Mouse (Mus musculus) CH12.LX (cell line): Measurements from ENCODE around the gene Rras2. TPM values are rescaled to one million over a fixed set of nuclear protein-coding genes. Genes with fewer than 3 reads are reported as not detected.

ENCODE experiments used
- DNase-seq: peaks from one replicate; pipeline ENCODE4 v3.0.0-alpha.2; 2013; ENCODE audit errors: extremely low read depth
- H3K27ac ChIP-seq: 2 replicates; pipeline ENCODE4 v1.5.1; 2012; ENCODE audit warnings: low read depth, mild to moderate bottlenecking, control low read depth, moderate library complexity; ENCODE audit not compliant: insufficient read depth
- H3K27me3 ChIP-seq: replicated peaks from 2 replicates; pipeline ENCODE3; 2012; ENCODE audit warnings: inconsistent platforms
- H3K36me3 ChIP-seq, 2 experiments: replicated peaks in 1 of 2; 2 replicates each; pipeline versions ENCODE3 to v1.6.1; 2012; ENCODE audit warnings: inconsistent platforms in 1 of 2, low read length in 1 of 2, mild to moderate bottlenecking in 1 of 2, mixed read lengths in 1 of 2, moderate library complexity in 1 of 2; ENCODE audit not compliant: control insufficient read depth in 1 of 2, insufficient read depth in 1 of 2
- H3K4me1 ChIP-seq, 2 experiments: 2 replicates each; pipeline ENCODE4 v1.6.1; 2012; ENCODE audit warnings: inconsistent platforms in 1 of 2, moderate library complexity in 1 of 2; ENCODE audit not compliant: insufficient read depth in 2 of 2, control insufficient read depth in 1 of 2
- H3K4me2 ChIP-seq: 2 replicates; pipeline ENCODE4 v1.6.1; 2012; ENCODE audit warnings: low read depth, mild to moderate bottlenecking, control low read depth; ENCODE audit not compliant: poor library complexity, insufficient read depth, severe bottlenecking
- H3K4me3 ChIP-seq, 3 experiments: fragments of 150-350 bp in 1 of 3; sonication (generic) in 1 of 3; replicated peaks in 1 of 3; 2 replicates each; pipeline versions ENCODE3 to v1.5.1; 2011 to 2012; ENCODE audit warnings: low read depth in 2 of 3, low read length in 2 of 3, mild to moderate bottlenecking in 2 of 3, moderate library complexity in 2 of 3, control low read depth in 1 of 3, improper control_type of control experiment in 1 of 3, inconsistent platforms in 1 of 3, mixed read lengths in 1 of 3; ENCODE audit not compliant: poor library complexity in 1 of 3
- H3K79me2 ChIP-seq: replicated peaks from 2 replicates; pipeline ENCODE4 v1.6.1; 2012; ENCODE audit warnings: mild to moderate bottlenecking, moderate library complexity; ENCODE audit not compliant: control insufficient read depth, poor library complexity, insufficient read depth, severe bottlenecking; ENCODE audit errors: extremely low read depth
- H3K9ac ChIP-seq: 2 replicates; pipeline ENCODE4 v1.6.1; 2012; ENCODE audit warnings: low read depth, mild to moderate bottlenecking, control low read depth, moderate library complexity; ENCODE audit not compliant: insufficient read depth
- H3K9me3 ChIP-seq: replicated peaks from 2 replicates; pipeline ENCODE3; 2012; ENCODE audit warnings: low read length, inconsistent platforms, mixed read lengths
- CHD2 ChIP-seq: IDR thresholded peaks from 2 replicates; pipeline ENCODE4 v1.6.1; 2011; ENCODE audit warnings: low read length, improper control_type of control experiment
- E2F4 ChIP-seq: IDR thresholded peaks from 2 replicates; pipeline ENCODE4 v1.6.1; 2011; ENCODE audit warnings: low read depth, low read length, improper control_type of control experiment; ENCODE audit not compliant: insufficient replicate concordance
- ELF1 ChIP-seq: IDR thresholded peaks from 2 replicates; pipeline ENCODE4 v1.6.1; 2014; ENCODE audit warnings: low read depth, mild to moderate bottlenecking, inconsistent platforms, low read length, improper control_type of control experiment
- GABPA ChIP-seq: IDR thresholded peaks from 2 replicates; pipeline ENCODE4 v1.6.1; 2012; ENCODE audit warnings: low read depth, low read length, improper control_type of control experiment, inconsistent platforms; ENCODE audit not compliant: insufficient replicate concordance
- JUN ChIP-seq: IDR thresholded peaks from 2 replicates; pipeline ENCODE4 v1.6.1; 2011; ENCODE audit warnings: low read depth, mild to moderate bottlenecking, low read length, improper control_type of control experiment, moderate library complexity; ENCODE audit not compliant: insufficient read depth
- MAFK ChIP-seq: IDR thresholded peaks from 2 replicates; pipeline ENCODE4 v1.6.1; 2011; ENCODE audit warnings: low read length, improper control_type of control experiment; ENCODE audit not compliant: insufficient replicate concordance
- MAX ChIP-seq: IDR thresholded peaks from 2 replicates; pipeline ENCODE4 v1.6.1; 2011; ENCODE audit warnings: low read length, improper control_type of control experiment
- MAZ ChIP-seq: IDR thresholded peaks from 2 replicates; pipeline ENCODE4 v1.6.1; 2012; ENCODE audit warnings: low read depth, mild to moderate bottlenecking, inconsistent platforms, low read length, improper control_type of control experiment, moderate library complexity
- MEF2A ChIP-seq: IDR thresholded peaks from 2 replicates; pipeline ENCODE4 v1.6.1; 2014; ENCODE audit warnings: low read depth, mild to moderate bottlenecking, inconsistent platforms, low read length, improper control_type of control experiment, borderline replicate concordance
- MXI1 ChIP-seq: IDR thresholded peaks from 2 replicates; pipeline ENCODE4 v1.6.1; 2011; ENCODE audit warnings: mild to moderate bottlenecking, low read depth, low read length, improper control_type of control experiment
- MYC ChIP-seq: IDR thresholded peaks from 2 replicates; pipeline ENCODE4 v1.6.1; 2011; ENCODE audit warnings: low read depth, mild to moderate bottlenecking, improper control_type of control experiment, low read length
- NELFE ChIP-seq: IDR thresholded peaks from 2 replicates; pipeline ENCODE4 v1.6.1; 2011; ENCODE audit warnings: low read depth, low read length, improper control_type of control experiment
- POLR2AphosphoS2 ChIP-seq: IDR thresholded peaks from 2 replicates; pipeline ENCODE4 v1.6.1; 2011; ENCODE audit warnings: low read depth, low read length, improper control_type of control experiment
- SMC3 ChIP-seq: IDR thresholded peaks from 2 replicates; pipeline ENCODE4 v1.6.1; 2011; ENCODE audit warnings: low read depth, low read length, improper control_type of control experiment
- TBP ChIP-seq: conservative IDR thresholded peaks from 2 replicates; pipeline ENCODE4 v1.6.1; 2011; ENCODE audit warnings: low read depth, low read length, improper control_type of control experiment
- TCF12 ChIP-seq: IDR thresholded peaks from 2 replicates; pipeline ENCODE4 v1.6.1; 2014; ENCODE audit warnings: low read depth, mild to moderate bottlenecking, inconsistent platforms, low read length, improper control_type of control experiment
- USF2 ChIP-seq: conservative IDR thresholded peaks from 2 replicates; pipeline ENCODE4 v1.6.1; 2011; ENCODE audit warnings: low read depth, low read length, improper control_type of control experiment
- ZMIZ1 ChIP-seq: IDR thresholded peaks from 2 replicates; pipeline ENCODE4 v1.6.1; 2012; ENCODE audit warnings: low read depth, mild to moderate bottlenecking, inconsistent platforms, low read length, improper control_type of control experiment
- dilution Hi-C: fragments of 300-500 bp; cut with MboI; formaldehyde crosslinking; loops from 2 replicates; pipeline ENCODE4 v1.14.3; 2020; ENCODE audit warnings: low sequenced_read_pairs; ENCODE audit not compliant: extremely low pct_unique_long_range_greater_than_20kb, extremely low pct_ligation_motif_present
- in situ Hi-C: fragments of 300-500 bp; cut with MboI; formaldehyde crosslinking; loops from 3 replicates; pipeline ENCODE4 v1.14.3; 2019; ENCODE audit warnings: low sequenced_read_pairs, low pct_ligation_motif_present, low pct_unique_long_range_greater_than_20kb, mixed read lengths
- polyA plus RNA-seq: library from polyadenylated mRNA; unstranded; fragments of >175 nt; gene quantifications from 2 replicates; pipeline ENCODE4 v1.2.1, GENCODE M21; 2012; ENCODE audit warnings: low read depth; ENCODE audit not compliant: insufficient read length
- total RNA-seq, 2 experiments: library from RNA; depleted of rRNA; stranded (reverse); fragments of 300-350 nt in 1 of 2; fragments of >200 nt in 1 of 2; gene quantifications; 2 replicates each; pipeline ENCODE4 v1.2.3; 2012 to 2014

Gene Rras2
- total and polyA plus RNA-seq, 3 experiments = 11.2 to 36.0 (median 18.4) TPM

DNA sequence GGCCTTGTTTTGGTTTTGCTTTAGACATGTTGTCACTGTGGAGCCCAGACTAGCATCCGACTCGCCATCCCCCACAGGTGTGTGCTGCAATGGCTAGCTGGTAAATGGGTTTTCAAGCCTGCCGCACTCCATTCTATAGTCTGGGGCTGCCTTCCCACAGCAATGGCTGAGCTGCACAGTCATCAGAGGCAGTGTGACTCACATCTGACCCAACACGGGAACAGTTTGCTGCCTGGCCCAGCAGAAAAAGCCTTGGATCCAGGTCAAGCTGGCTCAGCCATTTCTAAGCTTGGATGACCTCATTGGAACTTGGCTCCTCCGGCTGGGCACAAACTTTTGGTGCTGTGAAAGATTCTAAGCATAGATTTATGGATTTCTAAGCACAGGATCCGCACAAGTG lies 88.0 kb downstream of the Rras2 start:
- Histone ChIP-seq H3K36me3 (no peaks in the 10 kb centered on the region), H3K4me1 (0 out of 4 replicates have a peak, but pooled peaks cover 0 to 2% of the 10 kb centered on the region in 2 experiments), H3K9ac (no peak overlapping the region), H3K27me3 (no peaks in the 10 kb centered on the region), H3K27ac (no peak overlapping the region), H3K79me2 (no peaks in the 10 kb centered on the region), H3K4me3 (no peak overlapping the region)
- no peak for DNase-seq
- dilution Hi-C loops = no loop called here
- TF ChIP-seq GABPA (no peak), MAFK (no peak), MYC (no peak)
- TF ChIP-seq, all 38 proteins: peak for 0
- in situ Hi-C loops = loop anchor here (10.0 kb wide), 1 partner anchor 415 kb away; no protein-coding TSS in a partner anchor
- H3K4me2 ChIP-seq = no peak overlapping the region
- peaks cover 7% of the 10 kb centered on the region for H3K9me3 ChIP-seq

DNA sequence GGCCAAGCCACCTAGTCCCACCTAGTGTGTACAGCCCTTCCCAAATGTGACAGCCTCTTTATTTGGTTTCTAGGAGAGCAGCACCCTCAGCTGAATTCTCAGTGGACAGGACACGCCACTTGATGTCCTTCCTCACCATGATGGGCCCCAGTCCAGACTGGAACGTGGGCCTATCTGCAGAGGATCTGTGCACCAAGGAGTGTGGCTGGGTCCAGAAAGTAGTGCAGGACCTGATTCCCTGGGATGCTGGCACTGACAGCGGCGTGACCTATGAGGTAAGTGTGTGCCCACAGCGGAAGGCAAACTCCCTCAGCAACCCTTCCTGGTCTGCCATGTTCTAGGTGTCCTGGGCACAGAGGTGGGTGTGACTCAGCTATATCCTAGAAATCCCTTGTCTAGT lies 88.8 kb downstream of the Rras2 start:
- Histone ChIP-seq H3K27me3 (peaks cover 3% of the 10 kb centered on the region), H3K9me3 (peaks cover 11% of the 10 kb centered on the region), H3K79me2 (no peaks in the 10 kb centered on the region), H3K9ac (no peak overlapping the region), H3K4me3 (no peak overlapping the region), H3K36me3 (no peaks in the 10 kb centered on the region)
- in situ Hi-C loops = loop anchor here (10.0 kb wide), 1 partner anchor 414 kb away; no protein-coding TSS in a partner anchor
- TF ChIP-seq NELFE = no peak
- no peak for TF ChIP-seq USF2
- no peak for TF ChIP-seq CHD2
- TF ChIP-seq, all 38 proteins: peak for 0
- dilution Hi-C loops = no loop called here
- DNase-seq = no peak
- H3K27ac ChIP-seq = no peak overlapping the region
- 0 out of 4 replicates have a peak, but pooled peaks cover 0 to 2% of the 10 kb centered on the region in 2 experiments for H3K4me1 ChIP-seq
- H3K4me2 ChIP-seq = no peak overlapping the region

DNA sequence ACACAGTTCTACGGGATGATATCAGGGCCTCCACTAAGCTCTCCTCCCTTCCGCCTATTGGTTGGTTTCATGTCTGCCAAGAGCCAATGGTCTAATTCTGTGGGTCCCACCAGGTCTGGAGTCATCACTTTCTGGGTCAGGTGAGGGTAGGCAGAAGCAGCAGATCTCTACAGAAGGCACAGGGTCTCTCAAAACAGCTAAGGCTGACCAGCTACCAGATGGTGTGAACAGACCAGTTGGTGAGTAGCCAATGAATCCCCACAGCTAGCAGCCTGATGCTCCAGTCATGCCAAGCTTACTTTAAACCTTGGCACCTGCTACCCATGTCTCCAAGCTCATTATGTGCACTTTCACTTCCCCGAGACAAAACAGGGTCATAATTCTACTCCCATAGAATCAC lies 90.2 kb downstream of the Rras2 start:
- H3K9ac ChIP-seq = no peak overlapping the region
- no peaks in the 10 kb centered on the region for H3K79me2 ChIP-seq
- TF ChIP-seq JUN = no peak
- no peak for TF ChIP-seq MEF2A
- TF ChIP-seq MAZ = no peak
- TF ChIP-seq TCF12 = no peak
- TF ChIP-seq TBP = no peak
- no peak for TF ChIP-seq MAFK
- no peak for TF ChIP-seq ZMIZ1
- TF ChIP-seq MAX = no peak
- no peak for TF ChIP-seq SMC3
- TF ChIP-seq MXI1 = no peak
- TF ChIP-seq E2F4 = no peak
- no peak for TF ChIP-seq ELF1
- no peak for TF ChIP-seq POLR2AphosphoS2
- H3K36me3 ChIP-seq = no peaks in the 10 kb centered on the region
- peaks cover 11% of the 10 kb centered on the region for H3K9me3 ChIP-seq
- no peak overlapping the region for H3K4me3 ChIP-seq
- no peak overlapping the region for H3K4me2 ChIP-seq
- H3K27me3 ChIP-seq = peaks cover 3% of the 10 kb centered on the region
- H3K4me1 ChIP-seq = no peaks in the 10 kb centered on the region
- no peak for DNase-seq
- dilution Hi-C loops (no loop called here), in situ Hi-C loops (loop anchor here (10.0 kb wide), 1 partner anchor 413 kb away; no protein-coding TSS in a partner anchor)
- H3K27ac ChIP-seq = no peak overlapping the region
